Mouse (Mus musculus) thymus, adult 2 months (tissue): ENCODE results near the gene Rab6a. TPM values are rescaled to one million over a fixed set of nuclear protein-coding genes. Genes with fewer than 3 reads are reported as not detected.
"Not testable (repeated sequence)": the region's sequence is repeated elsewhere in the genome, so short reads cannot be mapped to it uniquely, and the experiment has no call there.

Experiments used
- DNase-seq: peaks from one replicate; pipeline ENCODE4 v3.0.0; 2021
- H3K27ac ChIP-seq: fragments of 200-500 bp; 2 replicates; pipeline ENCODE4 v1.5.1; 2012; ENCODE audit warnings: low read length, control low read depth; ENCODE audit not compliant: control insufficient read depth, insufficient read depth
- H3K27me3 ChIP-seq: fragments of 200-500 bp; 2 replicates; pipeline ENCODE4 v1.6.1; 2012; ENCODE audit warnings: mild to moderate bottlenecking, low read length, moderate library complexity, mixed read lengths; ENCODE audit not compliant: control insufficient read depth, insufficient read depth
- H3K36me3 ChIP-seq: fragments of 200-500 bp; 2 replicates; pipeline ENCODE4 v1.6.1; 2012; ENCODE audit warnings: mild to moderate bottlenecking, low read length, moderate library complexity; ENCODE audit not compliant: control insufficient read depth, insufficient read depth
- H3K4me1 ChIP-seq: fragments of 200-500 bp; replicated peaks from 2 replicates; pipeline ENCODE4 v1.6.1; 2012; ENCODE audit warnings: low read length; ENCODE audit not compliant: control insufficient read depth, insufficient read depth
- H3K4me3 ChIP-seq: fragments of 200-500 bp; 2 replicates; pipeline ENCODE4 v1.5.1; 2012; ENCODE audit warnings: mild to moderate bottlenecking, low read length, control low read depth, moderate library complexity; ENCODE audit not compliant: control insufficient read depth, insufficient read depth
- CTCF ChIP-seq: fragments of 200-500 bp; IDR thresholded peaks from 2 replicates; pipeline ENCODE4 v1.5.1; 2012; ENCODE audit warnings: mild to moderate bottlenecking, control low read depth, low read length, moderate library complexity, borderline replicate concordance; ENCODE audit not compliant: control insufficient read depth, poor library complexity, insufficient read depth; ENCODE audit errors: extremely low read depth
- POLR2A ChIP-seq: fragments of 200-500 bp; IDR thresholded peaks from 2 replicates; pipeline ENCODE4 v1.6.1; 2012; ENCODE audit warnings: mild to moderate bottlenecking, low read length, control low read depth, moderate library complexity; ENCODE audit not compliant: control insufficient read depth, poor library complexity, insufficient read depth; ENCODE audit errors: extremely low read depth
- WGBS: fragments of 180-500 bp; shearing (Covaris S2); methylation state at CpG from one replicate; pipeline ENCODE4 v1.1.7; 2018; 5-methylcytosine and 5-hydroxymethylcytosine counted together
- polyA plus RNA-seq: library from polyadenylated mRNA; depleted of rRNA; stranded (reverse); fragments of >200 nt; gene quantifications from 2 replicates; pipeline ENCODE4 v1.2.3, GENCODE M21; 2012; rRNA removed

The Rab6a gene
- polyA plus RNA-seq = 25.9 and 36.9 TPM in 2 replicates

DNA sequence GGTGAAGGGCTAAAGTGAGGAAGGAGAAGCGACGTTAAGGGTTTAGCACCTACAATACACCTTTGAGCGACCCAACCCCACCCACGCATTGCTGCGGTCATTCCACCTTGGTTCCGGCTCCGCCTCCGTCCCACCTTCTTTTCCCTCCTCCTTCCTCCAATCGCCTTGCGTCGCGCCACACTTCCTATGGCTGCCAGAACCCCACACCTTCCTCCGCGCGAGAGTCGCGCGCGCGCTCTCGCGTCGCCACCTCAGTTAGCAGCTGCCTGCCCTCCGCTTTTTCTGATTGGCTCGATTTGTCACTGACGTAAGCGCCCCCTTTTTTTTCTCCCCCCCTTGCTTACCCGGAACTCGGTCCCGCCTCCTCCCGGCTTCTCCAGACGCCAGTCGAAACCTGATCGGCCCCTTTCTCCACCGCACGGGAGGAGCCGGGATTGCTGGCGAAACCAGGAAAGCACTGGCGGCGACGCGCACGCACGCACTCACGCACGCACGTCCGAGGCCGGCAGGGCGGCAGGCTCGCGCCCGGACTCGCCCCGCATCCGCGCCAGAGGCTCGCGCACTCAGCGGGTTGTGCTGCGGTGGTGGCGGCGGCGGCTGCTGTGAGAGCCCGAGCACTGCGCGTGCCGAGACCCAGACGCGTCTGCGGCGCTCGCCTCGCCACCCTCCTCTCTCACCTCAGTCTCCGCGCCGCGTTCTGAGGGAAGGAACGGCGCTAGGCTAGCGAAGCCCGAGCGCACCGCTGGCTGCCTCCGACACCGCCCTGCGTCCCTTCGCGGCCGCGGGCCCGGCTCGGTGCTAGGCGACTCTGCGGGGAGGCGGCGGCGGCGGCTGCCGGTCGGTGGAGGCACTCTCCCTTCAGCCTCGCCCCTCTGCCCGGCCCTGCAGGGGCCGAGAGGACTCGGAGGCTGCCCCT, at the start of gene Rab6a:
Gene Rab6a (plus strand): TSS at position 197 of the 916 bp plus-strand sequence.
- peak; percentile 90 for DNase-seq
- Histone ChIP-seq H3K4me1 (peaks cover 5% of the 10 kb centered on the region), H3K27ac (no peak within 1 kb of the TSS), H3K27me3 (no peaks in the 10 kb centered on the region), H3K36me3 (no peaks in the 10 kb centered on the region), H3K4me3 (peak within 1 kb of the TSS; percentile 77)
- TF ChIP-seq POLR2A (peak; percentile 80), CTCF (peak; percentile 59; the same call in 1 of the 2 replicates)
- under 1% methylated on average over 105 of the region's 105 CpGs for WGBS

DNA sequence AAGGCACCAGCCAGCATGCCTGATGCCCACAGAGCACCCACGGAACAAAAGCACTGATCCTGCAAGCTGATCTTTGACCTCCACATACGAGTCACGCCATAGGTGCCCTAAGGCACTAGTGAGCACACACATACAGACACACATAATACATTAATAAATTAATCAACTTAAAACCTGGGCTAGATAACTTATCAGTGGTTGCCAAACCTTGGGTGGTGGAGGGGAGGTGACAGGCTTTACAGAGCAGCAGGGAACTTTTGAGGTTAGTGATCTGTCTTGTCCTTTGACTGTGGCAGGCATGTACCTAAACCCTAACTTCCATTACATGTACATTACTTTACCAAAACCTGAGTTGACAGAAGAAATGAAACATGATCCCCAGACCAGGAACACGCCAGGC, 47.9 kb upstream of the Rab6a start:
- no peak for DNase-seq
- H3K36me3 ChIP-seq = no peaks in the 10 kb centered on the region
- H3K27me3 ChIP-seq = no peaks in the 10 kb centered on the region
- 94% methylated on average over 4 of the region's 4 CpGs for WGBS
- H3K27ac ChIP-seq = no peak overlapping the region
- H3K4me3 ChIP-seq = no peak overlapping the region
- no peaks in the 10 kb centered on the region for H3K4me1 ChIP-seq
- TF ChIP-seq POLR2A (no peak), CTCF (no peak)

DNA sequence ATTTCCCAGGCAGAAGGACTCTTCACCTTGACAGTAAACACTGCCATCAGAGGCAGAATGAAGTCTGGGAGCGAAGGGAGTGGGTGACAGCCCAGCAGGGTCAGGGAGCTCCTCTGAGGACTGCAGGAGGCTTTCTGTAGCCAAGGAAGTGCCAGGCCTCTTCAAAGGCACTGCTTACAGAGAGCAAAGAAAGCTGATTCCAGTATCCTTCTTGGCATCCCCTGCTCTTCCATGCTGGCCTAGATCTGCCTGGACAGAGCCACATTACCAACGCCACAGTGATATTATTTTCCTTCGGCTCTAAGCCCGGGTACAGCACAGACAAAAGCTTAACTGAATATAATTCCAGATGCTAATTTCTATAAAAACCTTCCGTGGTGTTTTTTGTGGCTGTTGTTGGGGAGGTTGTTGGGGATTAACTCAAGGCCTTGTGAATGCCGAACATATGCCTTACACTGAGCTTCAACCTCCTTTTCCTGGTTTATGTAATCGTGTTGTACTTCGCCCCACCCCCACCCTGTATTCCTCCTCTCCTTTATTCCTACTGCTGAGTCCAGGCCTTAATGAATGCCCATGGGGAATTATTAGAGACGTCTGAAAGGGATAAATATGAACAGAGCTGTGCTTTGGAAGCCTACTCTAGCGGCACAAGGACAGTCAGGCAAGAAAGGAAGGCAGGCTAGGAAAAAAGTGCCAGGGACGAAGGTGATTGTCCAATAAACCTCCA, 45.2 kb upstream of the Rab6a start:
- WGBS = 94% methylated on average over 11 of the region's 11 CpGs
- TF ChIP-seq CTCF = no peak
- no peak for TF ChIP-seq POLR2A
- DNase-seq = no peak
- H3K4me1 ChIP-seq = no peaks in the 10 kb centered on the region
- H3K36me3 ChIP-seq = 0 out of 2 replicates have a peak, but pooled peaks cover 4% of the 10 kb centered on the region
- no peak overlapping the region for H3K27ac ChIP-seq
- H3K27me3 ChIP-seq = no peaks in the 10 kb centered on the region
- H3K4me3 ChIP-seq = no peak overlapping the region

DNA sequence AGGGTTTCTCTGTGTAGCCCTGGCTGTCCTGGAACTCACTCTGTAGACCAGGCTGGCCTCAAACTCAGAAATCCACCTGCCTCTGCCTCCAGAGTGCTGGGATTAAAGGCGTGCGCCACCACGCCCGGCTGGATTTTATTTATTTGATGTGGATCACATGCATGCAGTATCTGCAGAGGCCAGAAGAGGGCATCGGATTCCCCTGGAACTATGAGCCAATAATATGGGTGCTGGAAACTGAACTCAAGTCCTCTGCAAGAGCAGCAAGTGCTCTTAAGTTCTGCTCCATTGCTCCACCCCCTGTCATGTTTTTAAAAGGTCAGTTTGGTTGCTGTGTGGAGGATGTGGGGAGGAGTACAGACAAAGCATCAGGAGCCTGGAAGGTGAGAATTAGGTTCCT, 40.0 kb upstream of the Rab6a start:
- H3K27ac ChIP-seq, H3K4me1 ChIP-seq, H3K4me3 ChIP-seq, H3K27me3 ChIP-seq, DNase-seq, H3K36me3 ChIP-seq: not testable (repeated sequence)
- 89% methylated on average over 5 of the region's 5 CpGs for WGBS

DNA sequence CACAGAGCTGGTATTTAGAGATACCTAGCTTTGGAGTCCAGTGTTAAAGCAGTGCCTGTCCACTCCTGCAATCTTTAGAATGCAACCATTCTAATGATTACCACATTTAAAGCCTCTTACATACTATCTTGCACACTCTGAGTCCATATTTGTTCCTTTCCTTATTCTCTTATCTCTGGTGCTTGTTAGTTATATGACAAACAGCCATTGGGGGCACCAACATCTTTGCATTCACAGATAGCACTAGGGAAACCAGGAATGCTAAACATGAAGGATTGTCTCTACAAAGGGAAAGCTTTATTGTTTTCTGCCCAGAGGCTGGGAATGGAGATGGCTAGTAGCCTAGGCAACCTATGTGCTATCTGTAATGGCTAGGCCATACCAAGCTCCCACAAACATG, 37.3 kb upstream of the Rab6a start:
- H3K27ac ChIP-seq = no peak overlapping the region
- H3K27me3 ChIP-seq = no peaks in the 10 kb centered on the region
- DNase-seq = no peak
- H3K36me3 ChIP-seq = 0 out of 2 replicates have a peak, but pooled peaks cover 2% of the 10 kb centered on the region
- no peak for TF ChIP-seq CTCF
- no peak for TF ChIP-seq POLR2A
- H3K4me1 ChIP-seq = no peaks in the 10 kb centered on the region
- H3K4me3 ChIP-seq = no peak overlapping the region

DNA sequence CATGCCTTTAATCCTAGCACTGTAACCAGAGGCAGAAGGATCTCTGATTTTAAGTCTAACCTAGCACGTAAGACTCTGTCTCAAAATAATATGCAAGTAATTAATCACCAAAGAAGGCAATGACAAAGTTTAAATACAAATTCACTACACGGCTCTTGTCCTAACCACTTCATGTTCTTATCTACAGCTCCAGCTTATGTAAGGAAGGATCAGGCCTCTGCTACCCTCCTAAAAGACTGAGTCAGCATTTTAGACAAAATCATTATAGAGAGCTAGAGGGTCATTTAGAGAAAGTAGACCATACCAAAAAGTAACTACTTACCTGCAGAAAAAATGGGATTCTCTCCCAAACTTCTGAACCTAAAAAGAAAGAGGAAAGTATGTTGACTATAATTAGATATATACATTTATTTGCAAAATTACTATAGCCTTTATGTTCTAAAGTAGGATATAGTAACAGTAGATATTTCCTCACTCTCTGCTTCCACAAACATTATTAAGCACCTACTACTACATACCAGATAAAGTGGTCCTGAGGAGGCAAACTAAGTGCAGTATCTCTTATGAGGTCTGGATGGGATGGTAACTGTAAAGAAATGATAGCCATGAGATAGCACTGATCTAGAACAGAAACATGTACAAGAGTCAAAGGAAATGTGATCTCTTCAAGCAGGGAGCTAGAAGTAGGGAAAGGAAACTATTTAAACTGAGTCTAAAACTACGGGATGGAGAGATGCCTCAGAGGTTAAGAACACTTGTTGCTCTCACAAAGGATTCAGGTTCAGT, 36.1 kb upstream of the Rab6a start:
- H3K27me3 ChIP-seq = no peaks in the 10 kb centered on the region
- no peak overlapping the region for H3K27ac ChIP-seq
- TF ChIP-seq CTCF (no peak), POLR2A (no peak)
- WGBS = 97% methylated on average over 3 of the region's 3 CpGs
- no peak for DNase-seq
- H3K36me3 ChIP-seq = no peaks in the 10 kb centered on the region
- H3K4me1 ChIP-seq = no peaks in the 10 kb centered on the region
- H3K4me3 ChIP-seq = no peak overlapping the region
